Mouse (Mus musculus) hindbrain, embryonic 15.5 days (tissue): Measurements from ENCODE around the gene Gm20388. TPM values are rescaled to one million over a fixed set of nuclear protein-coding genes. Genes with fewer than 3 reads are reported as not detected.
"Not testable (repeated sequence)": the region's sequence is repeated elsewhere in the genome, so short reads cannot be mapped to it uniquely, and the experiment has no call there.

Source experiments
- ATAC-seq: fragments of 200-750 bp; cut with Nextera tagmentation; 2 replicates; pipeline ENCODE4 v1.8.0; 2017; ENCODE audit warnings: low read depth, moderate number of reproducible peaks, moderate TSS enrichment; ENCODE audit not compliant: low FRiP score
- H3K27ac ChIP-seq: fragments of 300-500 bp; sonication (generic); replicated peaks from 2 replicates; pipeline ENCODE4 v1.5.1; 2015; ENCODE audit warnings: mild to moderate bottlenecking, inconsistent platforms
- H3K27me3 ChIP-seq: fragments of 300-500 bp; sonication (generic); 2 replicates; pipeline ENCODE4 v1.6.1; 2015; ENCODE audit warnings: control low read depth, inconsistent platforms
- H3K36me3 ChIP-seq: fragments of 300-500 bp; sonication (generic); 2 replicates; pipeline ENCODE4 v1.6.1; 2015; ENCODE audit warnings: control low read depth, inconsistent platforms
- H3K4me1 ChIP-seq: fragments of 300-500 bp; sonication (generic); replicated peaks from 2 replicates; pipeline ENCODE4 v1.6.1; 2015; ENCODE audit warnings: control low read depth, inconsistent platforms
- H3K4me2 ChIP-seq: fragments of 300-500 bp; sonication (generic); 2 replicates; pipeline ENCODE4 v1.6.1; 2015; ENCODE audit warnings: moderate library complexity, mild to moderate bottlenecking, inconsistent platforms
- H3K4me3 ChIP-seq: fragments of 300-500 bp; sonication (generic); 2 replicates; pipeline ENCODE4 v1.5.1; 2015; ENCODE audit warnings: mild to moderate bottlenecking, inconsistent platforms
- H3K9ac ChIP-seq: fragments of 300-500 bp; sonication (generic); 2 replicates; pipeline ENCODE4 v1.6.1; 2015; ENCODE audit warnings: inconsistent platforms
- H3K9me3 ChIP-seq: fragments of 300-500 bp; sonication (generic); 2 replicates; pipeline ENCODE4 v1.6.1; 2016; ENCODE audit warnings: control low read depth, inconsistent platforms
- WGBS: fragments of 180-500 bp; shearing (Covaris S2); methylation state at CpG from one replicate; pipeline ENCODE4 v1.1.7; 2015; 5-methylcytosine and 5-hydroxymethylcytosine counted together
- polyA plus RNA-seq: library from polyadenylated mRNA; unstranded; fragments of >200 nt; fragmentation: Nextera tagmentation; extraction: Ambion mirVana; gene quantifications from 2 replicates; pipeline ENCODE4 v1.2.1, GENCODE M21; 2015

Gene Gm20388
- polyA plus RNA-seq, 1 experiment from 2014 or later: 5.4 TPM

GRCm38 (mm10) chr8:123993997-123994396 lies 4083.4 kb downstream of the Gm20388 start:
- Histone ChIP-seq H3K4me3 (no peak overlapping the region), H3K9ac (no peak overlapping the region), H3K27me3 (no peaks in the 10 kb centered on the region), H3K4me2 (no peak overlapping the region), H3K9me3 (no peaks in the 10 kb centered on the region), H3K27ac (no peak overlapping the region), H3K4me1 (no peaks in the 10 kb centered on the region), H3K36me3 (peaks cover 11% of the 10 kb centered on the region)
- ATAC-seq: no peak
- WGBS: 91% methylated on average over 3 of the region's 3 CpGs

GRCm38 (mm10) chr8:123999568-123999967 lies 4088.9 kb downstream of the Gm20388 start:
- peaks cover 43% of the 10 kb centered on the region for H3K36me3 ChIP-seq
- no peak overlapping the region for H3K4me3 ChIP-seq
- no peak overlapping the region for H3K27ac ChIP-seq
- no peaks in the 10 kb centered on the region for H3K27me3 ChIP-seq
- no peak for ATAC-seq
- no peaks in the 10 kb centered on the region for H3K9me3 ChIP-seq
- WGBS: 72% methylated on average over 2 of the region's 2 CpGs
- H3K4me1 ChIP-seq: no peaks in the 10 kb centered on the region
- H3K4me2 ChIP-seq: no peak overlapping the region
- no peak overlapping the region for H3K9ac ChIP-seq

- 94% methylated on average over 10 of the region's 10 CpGs for WGBS
- Histone ChIP-seq H3K4me3 (no peak overlapping the region), H3K27ac (no peak overlapping the region), H3K9ac (no peak overlapping the region), H3K4me2 (no peak overlapping the region), H3K36me3 (peaks cover 60% of the 10 kb centered on the region), H3K4me1 (no peaks in the 10 kb centered on the region), H3K27me3 (no peaks in the 10 kb centered on the region), H3K9me3 (no peaks in the 10 kb centered on the region)
- ATAC-seq: no peak
Measured at GRCm38 (mm10) chr8:124002546-124003108, 4092.0 kb downstream of the Gm20388 start.

GRCm38 (mm10) chr8:124007829-124008228 lies 4097.2 kb downstream of the Gm20388 start:
- no peak overlapping the region for H3K4me3 ChIP-seq
- H3K4me2 ChIP-seq: no peak overlapping the region
- H3K9ac ChIP-seq: no peak overlapping the region
- no peak for ATAC-seq
- no peaks in the 10 kb centered on the region for H3K4me1 ChIP-seq
- H3K27me3 ChIP-seq: no peaks in the 10 kb centered on the region
- peaks cover 52% of the 10 kb centered on the region for H3K36me3 ChIP-seq
- no peak overlapping the region for H3K27ac ChIP-seq
- 87% methylated on average over 6 of the region's 6 CpGs for WGBS
- H3K9me3 ChIP-seq: no peaks in the 10 kb centered on the region

GRCm38 (mm10) chr8:124011580-124011979 lies 4100.9 kb downstream of the Gm20388 start:
- no peaks in the 10 kb centered on the region for H3K4me1 ChIP-seq
- no peak overlapping the region for H3K4me3 ChIP-seq
- no peaks in the 10 kb centered on the region for H3K27me3 ChIP-seq
- peaks cover 18% of the 10 kb centered on the region for H3K36me3 ChIP-seq
- H3K27ac ChIP-seq: no peak overlapping the region
- no peak overlapping the region for H3K9ac ChIP-seq
- no peak for ATAC-seq
- 94% methylated on average over 3 of the region's 3 CpGs for WGBS
- H3K9me3 ChIP-seq: no peaks in the 10 kb centered on the region
- H3K4me2 ChIP-seq: no peak overlapping the region

GRCm38 (mm10) chr8:124011989-124012586 lies 4101.4 kb downstream of the Gm20388 start:
- no peak overlapping the region for H3K4me3 ChIP-seq
- 97% methylated on average over 3 of the region's 3 CpGs for WGBS
- no peak for ATAC-seq

GRCm38 (mm10) chr8:124014299-124014698 lies 4103.7 kb downstream of the Gm20388 start:
- not testable (repeated sequence) for H3K4me2 ChIP-seq, ATAC-seq, H3K4me3 ChIP-seq, H3K36me3 ChIP-seq, H3K27me3 ChIP-seq, H3K27ac ChIP-seq, H3K4me1 ChIP-seq, H3K9ac ChIP-seq, H3K9me3 ChIP-seq
- 93% methylated on average over 7 of the region's 7 CpGs for WGBS

More at GRCm38 (mm10) chr8:124011989-124012586, 4101.4 kb downstream of the Gm20388 start:
- Histone ChIP-seq H3K36me3 (peaks cover 14% of the 10 kb centered on the region), H3K9me3 (no peaks in the 10 kb centered on the region), H3K4me1 (no peaks in the 10 kb centered on the region), H3K27ac (no peak overlapping the region), H3K27me3 (no peaks in the 10 kb centered on the region), H3K4me2 (no peak overlapping the region), H3K9ac (no peak overlapping the region)

GRCm38 (mm10) chr8:124014751-124015150 lies 4104.1 kb downstream of the Gm20388 start:
- Histone ChIP-seq H3K27ac (no peak overlapping the region), H3K9me3 (no peaks in the 10 kb centered on the region), H3K4me2 (no peak overlapping the region), H3K9ac (no peak overlapping the region), H3K4me3 (no peak overlapping the region), H3K36me3 (no peaks in the 10 kb centered on the region), H3K4me1 (peaks cover 6% of the 10 kb centered on the region), H3K27me3 (no peaks in the 10 kb centered on the region)
- 89% methylated on average over 3 of the region's 3 CpGs for WGBS
- no peak for ATAC-seq

- peak overlapping the region; percentile 60 for H3K4me2 ChIP-seq
- H3K9me3 ChIP-seq: no peaks in the 10 kb centered on the region
- H3K27me3 ChIP-seq: no peaks in the 10 kb centered on the region
- no peak overlapping the region for H3K27ac ChIP-seq
- no peak for ATAC-seq
- H3K36me3 ChIP-seq: no peaks in the 10 kb centered on the region
- H3K4me1 ChIP-seq: peaks cover 28% of the 10 kb centered on the region
- 38% methylated on average over 13 of the region's 13 CpGs for WGBS
- H3K4me3 ChIP-seq: peak overlapping the region; percentile 64
- no peak overlapping the region for H3K9ac ChIP-seq
Measured at GRCm38 (mm10) chr8:124019782-124020181, 4109.1 kb downstream of the Gm20388 start.

- WGBS: under 1% methylated on average over 51 of the region's 87 CpGs
- ATAC-seq: peak; percentile 88
Measured at GRCm38 (mm10) chr8:124020439-124021236, 4110.0 kb downstream of the Gm20388 start.

GRCm38 (mm10) chr8:124021237-124022227 lies 4110.9 kb downstream of the Gm20388 start, which contains the start of the genes Taf5l and Urb2:
Gene Taf5l (minus strand): TSS chr8:124021397.
Gene Urb2 (plus strand): TSS chr8:124021508.
- no peaks in the 10 kb centered on the region for H3K27me3 ChIP-seq
- ATAC-seq: peak; percentile 95
- WGBS: 2% methylated on average over 73 of the region's 74 CpGs
- peak within 1 kb of the TSS; percentile 59 for H3K9ac ChIP-seq
- peak within 1 kb of the TSS; percentile 64 for H3K4me3 ChIP-seq
- H3K4me1 ChIP-seq: peaks cover 28% of the 10 kb centered on the region
- no peaks in the 10 kb centered on the region for H3K9me3 ChIP-seq
- H3K4me2 ChIP-seq: peak within 1 kb of the TSS; percentile 60
- peak within 1 kb of the TSS; percentile 93 for H3K27ac ChIP-seq
- peaks cover 8% of the 10 kb centered on the region for H3K36me3 ChIP-seq

More at GRCm38 (mm10) chr8:124020439-124021236, 4110.0 kb downstream of the Gm20388 start:
- peak overlapping the region; percentile 59 for H3K9ac ChIP-seq
- H3K36me3 ChIP-seq: peaks cover 3% of the 10 kb centered on the region; the same call in 1 of the 2 replicates
- H3K4me2 ChIP-seq: peak overlapping the region; percentile 60
- H3K27ac ChIP-seq: peak overlapping the region; percentile 93
- peak overlapping the region; percentile 64 for H3K4me3 ChIP-seq
- H3K4me1 ChIP-seq: peaks cover 28% of the 10 kb centered on the region
- no peaks in the 10 kb centered on the region for H3K9me3 ChIP-seq
- H3K27me3 ChIP-seq: no peaks in the 10 kb centered on the region
